Mouse (Mus musculus) midbrain, embryonic 14.5 days (tissue): Measurements from ENCODE around the gene Emc10. TPM values are rescaled to one million over a fixed set of nuclear protein-coding genes. Genes with fewer than 3 reads are reported as not detected.

ENCODE experiments used
- ATAC-seq: fragments of 200-750 bp; cut with Nextera tagmentation; 2 replicates; pipeline ENCODE4 v1.8.0; 2017; ENCODE audit warnings: moderate number of reproducible peaks, moderate library complexity; ENCODE audit not compliant: low FRiP score, low TSS enrichment
- DNase-seq: peaks from one replicate; pipeline ENCODE4 v3.0.0-alpha.2; 2015
- H3K27ac ChIP-seq: fragments of 300-500 bp; sonication (generic); replicated peaks from 2 replicates; pipeline ENCODE4 v1.5.1; 2014; ENCODE audit warnings: mild to moderate bottlenecking, low read depth, low read length, moderate library complexity
- H3K27me3 ChIP-seq: fragments of 300-500 bp; sonication (generic); 2 replicates; pipeline ENCODE4 v1.6.1; 2014; ENCODE audit warnings: low read length, control low read depth, mixed read lengths; ENCODE audit not compliant: control insufficient read depth, insufficient read depth
- H3K36me3 ChIP-seq: fragments of 300-500 bp; sonication (generic); 2 replicates; pipeline ENCODE4 v1.6.1; 2014; ENCODE audit warnings: low read length, control low read depth; ENCODE audit not compliant: control insufficient read depth, insufficient read depth
- H3K4me1 ChIP-seq: fragments of 300-500 bp; sonication (generic); 2 replicates; pipeline ENCODE4 v1.6.1; 2014; ENCODE audit warnings: mild to moderate bottlenecking, antibody characterized with exemption, low read length, control low read depth; ENCODE audit not compliant: control insufficient read depth, insufficient read depth
- H3K4me2 ChIP-seq: fragments of 300-500 bp; sonication (generic); 2 replicates; pipeline ENCODE4 v1.6.1; 2014; ENCODE audit warnings: mild to moderate bottlenecking, low read length, moderate library complexity
- H3K4me3 ChIP-seq: fragments of 300-500 bp; sonication (generic); replicated peaks from 2 replicates; pipeline ENCODE4 v1.5.1; 2014; ENCODE audit warnings: low read depth, low read length
- H3K9ac ChIP-seq: fragments of 300-500 bp; sonication (generic); replicated peaks from 2 replicates; pipeline ENCODE4 v1.6.1; 2014; ENCODE audit warnings: mild to moderate bottlenecking, low read length, moderate library complexity
- H3K9me3 ChIP-seq: fragments of 300-500 bp; sonication (generic); 2 replicates; pipeline ENCODE4 v1.6.1; 2016; ENCODE audit warnings: low read length, control low read depth, mixed read lengths; ENCODE audit not compliant: control insufficient read depth
- WGBS: fragments of 180-500 bp; shearing (Covaris S2); extraction: QIAGEN DNeasy Blood & Tissue Kit; methylation state at CpG from one replicate; pipeline ENCODE4 v1.1.7; 2014; 5-methylcytosine and 5-hydroxymethylcytosine counted together
- polyA plus RNA-seq: library from polyadenylated mRNA; unstranded; fragments of >200 nt; fragmentation: Nextera tagmentation; extraction: Ambion mirVana; gene quantifications from 2 replicates; pipeline ENCODE4 v1.2.1, GENCODE M21; 2014

The Emc10 gene
- polyA plus RNA-seq, 1 experiment from 2014 or later: 152 TPM

GRCm38 (mm10) chr7:44534656-44535441, 38.5 kb upstream of the Emc10 start:
- no peaks in the 10 kb centered on the region for H3K9me3 ChIP-seq
- no peak overlapping the region for H3K9ac ChIP-seq
- ATAC-seq (no peak), DNase-seq (no peak)
- H3K27ac ChIP-seq: no peak overlapping the region
- no peak overlapping the region for H3K4me3 ChIP-seq
- H3K4me2 ChIP-seq: no peak overlapping the region
- no peaks in the 10 kb centered on the region for H3K27me3 ChIP-seq
- H3K36me3 ChIP-seq: peaks cover 38% of the 10 kb centered on the region
- 88% methylated on average over 19 of the region's 19 CpGs for WGBS
- H3K4me1 ChIP-seq: no peaks in the 10 kb centered on the region

- ATAC-seq (no peak; the same call in 1 of the 2 replicates), DNase-seq (no peak)
- Histone ChIP-seq H3K27me3 (no peaks in the 10 kb centered on the region), H3K9ac (no peak overlapping the region), H3K4me1 (no peaks in the 10 kb centered on the region), H3K9me3 (no peaks in the 10 kb centered on the region), H3K27ac (no peak overlapping the region), H3K4me3 (no peak overlapping the region), H3K4me2 (no peak overlapping the region), H3K36me3 (peaks cover 34% of the 10 kb centered on the region)
- 92% methylated on average over 13 of the region's 13 CpGs for WGBS
Observed at GRCm38 (mm10) chr7:44534242-44534641, 37.9 kb upstream of the Emc10 start.

- Histone ChIP-seq H3K27ac (no peak overlapping the region), H3K4me2 (no peak overlapping the region), H3K9ac (no peak overlapping the region), H3K9me3 (no peaks in the 10 kb centered on the region), H3K36me3 (peaks cover 34% of the 10 kb centered on the region), H3K27me3 (no peaks in the 10 kb centered on the region), H3K4me3 (no peak overlapping the region), H3K4me1 (no peaks in the 10 kb centered on the region)
- DNase-seq (no peak), ATAC-seq (no peak)
- 73% methylated on average over 12 of the region's 12 CpGs for WGBS
Observed at GRCm38 (mm10) chr7:44533746-44534045, 37.4 kb upstream of the Emc10 start.

GRCm38 (mm10) chr7:44532918-44533745, 36.8 kb upstream of the Emc10 start:
- H3K4me3 ChIP-seq: no peak overlapping the region
- no peak overlapping the region for H3K9ac ChIP-seq
- no peak overlapping the region for H3K27ac ChIP-seq
- peaks cover under 1% of the 10 kb centered on the region; the same call in 1 of the 2 replicates for H3K4me1 ChIP-seq
- 0 out of 2 replicates have a peak, but pooled peaks cover 4% of the 10 kb centered on the region for H3K27me3 ChIP-seq
- no peaks in the 10 kb centered on the region for H3K9me3 ChIP-seq
- DNase-seq (no peak), ATAC-seq (no peak)
- no peak overlapping the region for H3K4me2 ChIP-seq
- 90% methylated on average over 29 of the region's 29 CpGs for WGBS
- H3K36me3 ChIP-seq: peaks cover 28% of the 10 kb centered on the region

GRCm38 (mm10) chr7:44531946-44532732, 35.8 kb upstream of the Emc10 start, which contains the start of gene Spib:
Spib (minus strand) TSS chr7:44532071.
- Histone ChIP-seq H3K4me1 (peaks cover 6% of the 10 kb centered on the region; the same call in 1 of the 2 replicates), H3K27ac (no peak within 1 kb of the TSS), H3K4me2 (no peak within 1 kb of the TSS), H3K4me3 (no peak within 1 kb of the TSS), H3K9me3 (no peaks in the 10 kb centered on the region), H3K36me3 (peaks cover 20% of the 10 kb centered on the region), H3K27me3 (0 out of 2 replicates have a peak, but pooled peaks cover 4% of the 10 kb centered on the region), H3K9ac (no peak within 1 kb of the TSS)
- DNase-seq (no peak), ATAC-seq (no peak)
- 85% methylated on average over 4 of the region's 4 CpGs for whole genome bisulfite sequencing

- 59% methylated on average over 5 of the region's 5 CpGs for WGBS
- Histone ChIP-seq H3K36me3 (peaks cover 13% of the 10 kb centered on the region; the same call in 1 of the 2 replicates), H3K9me3 (no peaks in the 10 kb centered on the region), H3K27ac (no peak overlapping the region), H3K4me1 (peaks cover 6% of the 10 kb centered on the region; the same call in 1 of the 2 replicates), H3K4me2 (no peak overlapping the region), H3K27me3 (0 out of 2 replicates have a peak, but pooled peaks cover 4% of the 10 kb centered on the region), H3K4me3 (no peak overlapping the region), H3K9ac (no peak overlapping the region)
- DNase-seq: no peak
- no peak for ATAC-seq
Observed at GRCm38 (mm10) chr7:44531207-44531606, 34.9 kb upstream of the Emc10 start.

GRCm38 (mm10) chr7:44530507-44530906, 34.2 kb upstream of the Emc10 start:
- Histone ChIP-seq H3K4me2 (no peak overlapping the region), H3K4me3 (no peak overlapping the region), H3K27me3 (0 out of 2 replicates have a peak, but pooled peaks cover 5% of the 10 kb centered on the region), H3K27ac (no peak overlapping the region), H3K9me3 (no peaks in the 10 kb centered on the region), H3K9ac (no peak overlapping the region), H3K4me1 (peaks cover 6% of the 10 kb centered on the region; the same call in 1 of the 2 replicates), H3K36me3 (0 out of 2 replicates have a peak, but pooled peaks cover 6% of the 10 kb centered on the region)
- DNase-seq: no peak
- no peak for ATAC-seq
- WGBS: 82% methylated on average over 3 of the region's 3 CpGs

- DNase-seq (no peak), ATAC-seq (no peak)
- Histone ChIP-seq H3K27me3 (0 out of 2 replicates have a peak, but pooled peaks cover 9% of the 10 kb centered on the region), H3K27ac (no peak overlapping the region), H3K9me3 (no peaks in the 10 kb centered on the region), H3K4me1 (peaks cover 6% of the 10 kb centered on the region; the same call in 1 of the 2 replicates), H3K9ac (no peak overlapping the region), H3K4me3 (no peak overlapping the region), H3K4me2 (no peak overlapping the region), H3K36me3 (0 out of 2 replicates have a peak, but pooled peaks cover 4% of the 10 kb centered on the region)
- WGBS: 59% methylated on average over 5 of the region's 5 CpGs
Observed at GRCm38 (mm10) chr7:44529518-44529917, 33.2 kb upstream of the Emc10 start.
